Mouse (Mus musculus): Measurements from ENCODE around the gene Ttf2.

GRCm38 (mm10) chr3:100911498-100912213, 57.8 kb downstream of the Ttf2 start:
- TF ChIP-seq CTCF (conservative IDR thresholded peaks at IDR 0.05; ENCODE audit: insufficient read depth, insufficient read length, low read depth, low read length) (no peak), POLR2A (IDR thresholded peaks at IDR 0.05; ENCODE audit: low read depth, low read length) (no peak)

Data from kidney, adult 2 months (tissue).